Mouse (Mus musculus) CH12F3 (cell line): ENCODE results near the gene Cpsf4.
"Not testable (repeated sequence)": the region's sequence is repeated elsewhere in the genome, so short reads cannot be mapped to it uniquely, and the experiment has no call there.

Experiments
- in situ Hi-C: fragments of 300-500 bp; cut with MboI; formaldehyde crosslinking; loops from 2 replicates; pipeline ENCODE4 v1.14.3; 2020; ENCODE audit warnings: low sequenced_read_pairs

The Cpsf4 gene

DNA sequence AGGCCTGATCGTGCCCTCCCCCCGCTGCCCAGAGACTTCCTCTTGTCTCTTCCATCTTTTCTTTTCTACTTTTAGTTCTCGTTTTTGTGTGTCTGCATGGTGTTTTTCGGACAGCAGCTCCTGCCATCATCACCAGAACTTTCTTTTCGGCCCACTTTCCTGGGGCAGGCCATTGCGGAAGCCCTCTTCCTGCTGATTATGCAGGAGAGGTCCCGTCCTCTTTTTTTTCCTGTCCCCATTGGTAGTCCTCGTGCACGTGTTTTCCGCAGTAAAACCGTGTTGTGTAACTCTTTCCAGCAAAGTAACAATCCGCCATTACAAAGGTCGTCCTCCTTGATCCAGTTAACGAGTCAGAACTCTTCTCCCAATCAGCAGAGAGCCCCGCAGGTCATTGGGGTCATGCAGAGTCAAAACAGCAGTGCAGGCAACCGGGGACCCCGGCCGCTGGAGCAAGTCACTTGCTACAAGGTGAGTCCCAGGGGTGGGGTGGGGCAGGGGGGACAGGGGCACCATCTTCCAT is 11.5 kb downstream of the Cpsf4 start:
- in situ Hi-C loops = no loop called here

DNA sequence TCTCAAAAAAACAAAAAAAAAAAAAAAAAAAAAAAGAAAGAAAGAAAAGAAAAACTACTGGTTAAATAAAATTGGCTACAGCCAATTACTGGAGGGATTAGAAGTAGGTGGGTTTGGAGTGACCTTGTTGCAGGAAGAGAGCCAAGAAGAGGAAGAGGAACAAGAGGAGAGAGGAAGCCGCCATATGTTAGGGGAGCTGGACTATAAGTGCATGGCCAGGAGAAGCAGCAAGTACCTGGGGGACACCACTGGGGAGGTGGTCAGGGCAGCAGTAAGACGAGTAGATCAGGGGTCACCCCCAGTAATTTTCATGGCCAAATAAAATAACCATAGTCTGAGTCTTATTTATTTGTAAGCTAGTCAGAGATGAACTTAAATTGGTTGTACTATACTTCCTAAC is 18.2 kb downstream of the Cpsf4 start:
- in situ Hi-C loops = no loop called here

DNA sequence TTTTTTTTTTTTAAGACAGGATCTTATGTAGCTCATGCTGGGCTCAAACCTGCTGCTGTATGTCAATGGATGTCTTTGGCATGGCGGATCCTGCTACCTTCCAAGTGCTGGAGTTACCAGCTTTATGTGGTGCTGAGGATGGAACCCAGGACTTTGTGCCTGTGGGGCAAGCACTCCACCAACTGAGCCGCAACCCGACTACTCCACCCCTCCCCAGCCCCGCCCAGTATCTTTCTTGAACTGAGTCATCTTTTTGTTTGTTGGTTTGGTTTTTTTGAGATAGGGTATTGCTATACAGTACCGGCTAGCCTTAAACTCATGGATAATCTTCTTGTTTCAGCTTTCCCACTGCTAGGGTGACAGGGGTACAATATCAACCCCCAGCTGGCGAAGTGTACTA is 22.4 kb downstream of the Cpsf4 start:
- in situ Hi-C loops = no loop called here

DNA sequence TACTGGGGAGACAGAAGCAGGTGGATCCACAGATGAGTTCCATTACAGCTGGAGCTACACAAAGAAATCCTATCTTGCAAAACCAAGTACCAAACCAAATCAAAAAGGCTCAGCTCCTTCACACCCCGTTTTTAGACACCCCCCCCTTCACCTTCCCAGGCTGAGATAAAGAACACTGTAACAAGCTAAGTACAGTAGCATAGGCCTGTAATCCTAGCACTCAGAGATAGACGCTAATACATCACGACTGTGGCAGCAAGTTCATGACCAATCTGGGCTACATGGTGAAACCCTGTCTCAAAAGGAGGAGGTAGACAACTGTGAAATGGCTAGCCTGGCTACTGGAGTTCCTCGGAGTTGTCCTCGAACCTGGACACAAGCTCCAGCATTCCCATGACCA is 23.4 kb downstream of the Cpsf4 start:
- in situ Hi-C loops = no loop called here

DNA sequence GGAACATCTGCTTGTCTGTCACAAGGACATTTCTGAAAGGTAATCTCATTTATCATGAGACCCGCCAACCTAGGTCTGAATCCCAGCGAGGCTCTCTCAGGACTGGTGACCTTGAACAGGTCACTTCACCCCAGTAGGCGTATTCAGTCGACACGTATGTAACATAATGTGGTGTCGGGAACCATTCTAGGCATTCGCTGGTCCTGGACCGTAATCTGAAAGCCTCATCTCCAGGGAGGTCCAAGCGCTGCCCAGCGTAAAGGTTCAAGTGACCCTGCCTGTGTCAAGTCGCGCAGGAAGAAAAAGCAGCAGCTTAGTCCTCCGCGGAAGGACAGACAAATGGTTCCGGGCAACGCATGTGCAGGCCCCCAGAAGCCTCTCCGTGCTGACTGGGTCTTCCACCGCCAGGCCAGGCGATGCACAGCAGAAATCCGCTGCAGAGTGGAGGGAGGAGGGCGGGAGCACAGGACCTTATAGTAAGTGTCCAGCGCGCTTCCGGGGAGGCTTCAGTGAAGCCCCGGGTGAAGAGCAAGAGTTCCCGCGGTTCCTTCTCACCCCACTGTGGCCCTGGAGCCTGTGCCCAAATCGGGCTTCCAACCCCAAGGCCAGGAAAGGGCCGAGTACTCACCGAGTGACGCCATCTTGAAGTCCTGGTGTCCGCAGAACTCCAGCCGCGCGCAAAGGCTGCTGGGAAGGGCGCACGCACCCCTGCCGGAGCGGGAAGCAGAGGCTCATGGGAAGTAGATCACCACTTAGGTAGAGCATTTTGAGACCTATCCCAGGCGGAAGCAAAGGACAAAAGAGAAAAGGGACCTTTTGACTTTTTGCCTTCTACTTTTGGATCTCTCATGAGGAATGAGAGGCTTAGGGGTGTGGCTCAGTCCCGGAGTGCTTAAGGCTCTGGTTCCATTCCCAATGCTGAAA is 24.1 kb downstream of the Cpsf4 start:
- in situ Hi-C loops = no loop called here

DNA sequence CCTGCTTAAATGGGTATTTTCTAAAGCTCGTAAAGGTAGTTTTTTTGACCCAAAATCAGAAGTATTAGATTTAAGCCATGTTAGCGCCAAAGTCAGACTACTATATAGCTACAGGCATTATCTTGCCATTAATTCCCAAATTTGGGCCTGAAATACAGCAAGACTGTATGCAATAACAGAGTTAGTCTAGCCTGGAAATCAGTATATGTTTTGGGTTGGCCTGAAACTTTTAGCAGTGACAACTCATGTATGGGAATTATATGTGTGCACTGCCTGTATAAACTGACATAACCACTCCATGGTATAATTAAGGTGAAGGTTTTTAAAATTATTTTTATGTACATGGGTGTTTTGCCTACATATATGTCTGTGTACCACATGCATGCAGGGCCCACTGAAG is 24.9 kb downstream of the Cpsf4 start, which contains the start of gene Atp5j2:
Atp5j2 (minus strand) TSS at position 101 of the 400 bp plus-strand sequence.
- in situ Hi-C loops = no loop called here

DNA sequence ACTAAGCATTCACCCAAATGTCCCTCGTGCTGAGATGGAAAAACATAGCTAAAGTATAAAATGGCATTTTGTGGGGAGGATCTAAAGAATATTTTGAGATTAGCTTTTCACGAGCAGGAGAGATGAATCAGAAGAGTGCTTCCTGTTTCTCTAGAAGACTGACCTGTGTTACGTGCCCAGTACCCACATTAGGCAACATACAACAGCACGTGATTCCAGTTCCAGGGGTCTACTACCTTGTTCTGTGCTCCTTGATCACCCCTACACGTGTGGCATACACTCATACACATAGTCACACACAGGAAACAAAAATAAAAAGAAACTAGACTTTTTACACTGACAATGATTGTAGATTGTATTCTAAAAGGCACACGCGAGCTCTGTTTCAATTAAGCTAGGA is 33.4 kb downstream of the Cpsf4 start:
- in situ Hi-C loops = no loop called here

DNA sequence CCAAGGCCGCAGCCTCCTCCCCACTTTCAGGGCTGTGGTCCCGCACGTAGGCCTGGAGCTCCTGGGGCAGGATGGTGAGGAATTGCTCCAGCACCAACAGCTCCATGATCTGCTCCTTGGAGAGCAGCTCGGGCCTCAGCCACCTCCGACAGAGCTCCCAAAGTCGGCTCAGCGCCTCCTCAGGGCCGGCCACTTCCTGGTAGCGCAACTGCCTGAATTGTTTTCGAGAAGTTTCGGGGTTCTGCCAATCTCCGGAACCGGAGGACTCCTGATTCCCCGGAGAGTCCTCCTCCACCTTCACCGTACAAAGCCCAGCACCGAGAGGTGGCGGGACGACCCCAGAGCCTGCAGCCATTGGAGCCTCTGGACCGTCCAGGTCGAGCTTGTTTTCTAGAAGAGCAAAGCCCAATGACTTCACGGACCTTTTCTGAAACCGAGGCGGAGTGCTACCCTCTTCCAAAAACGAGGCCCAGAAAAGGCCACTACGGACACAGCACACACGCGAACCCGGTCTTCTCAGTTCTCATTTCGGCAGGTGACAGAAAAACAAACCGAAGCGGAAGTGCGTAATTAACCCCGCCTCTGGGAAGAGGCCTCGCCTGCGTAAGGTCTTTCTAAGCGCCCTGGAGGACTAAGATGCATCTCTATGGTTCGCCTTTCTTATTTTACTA is 34.4 kb downstream of the Cpsf4 start, which contains the start of gene Zkscan14:
Zkscan14 (minus strand) TSS at position 548 of the 671 bp plus-strand sequence.
- in situ Hi-C loops = no loop called here

DNA sequence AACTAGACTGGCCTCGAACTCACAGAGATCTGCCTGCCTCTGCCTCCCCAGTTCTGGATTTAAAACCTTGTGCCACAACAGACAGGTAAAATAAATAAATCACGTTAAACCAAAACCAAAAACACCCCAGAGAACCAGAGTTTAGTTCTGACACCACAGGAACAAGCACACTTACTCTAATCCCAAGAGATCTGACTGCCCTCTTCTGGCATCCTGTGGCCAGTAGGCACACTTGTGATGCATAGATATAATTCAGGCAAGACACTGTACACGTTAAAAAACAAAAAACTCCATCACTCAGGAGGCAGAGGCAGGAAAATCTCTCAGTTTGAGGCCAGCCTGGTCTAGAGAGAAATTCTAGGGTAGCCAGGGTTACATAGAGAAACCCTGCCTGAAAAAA is 35.4 kb downstream of the Cpsf4 start:
- in situ Hi-C loops = no loop called here

DNA sequence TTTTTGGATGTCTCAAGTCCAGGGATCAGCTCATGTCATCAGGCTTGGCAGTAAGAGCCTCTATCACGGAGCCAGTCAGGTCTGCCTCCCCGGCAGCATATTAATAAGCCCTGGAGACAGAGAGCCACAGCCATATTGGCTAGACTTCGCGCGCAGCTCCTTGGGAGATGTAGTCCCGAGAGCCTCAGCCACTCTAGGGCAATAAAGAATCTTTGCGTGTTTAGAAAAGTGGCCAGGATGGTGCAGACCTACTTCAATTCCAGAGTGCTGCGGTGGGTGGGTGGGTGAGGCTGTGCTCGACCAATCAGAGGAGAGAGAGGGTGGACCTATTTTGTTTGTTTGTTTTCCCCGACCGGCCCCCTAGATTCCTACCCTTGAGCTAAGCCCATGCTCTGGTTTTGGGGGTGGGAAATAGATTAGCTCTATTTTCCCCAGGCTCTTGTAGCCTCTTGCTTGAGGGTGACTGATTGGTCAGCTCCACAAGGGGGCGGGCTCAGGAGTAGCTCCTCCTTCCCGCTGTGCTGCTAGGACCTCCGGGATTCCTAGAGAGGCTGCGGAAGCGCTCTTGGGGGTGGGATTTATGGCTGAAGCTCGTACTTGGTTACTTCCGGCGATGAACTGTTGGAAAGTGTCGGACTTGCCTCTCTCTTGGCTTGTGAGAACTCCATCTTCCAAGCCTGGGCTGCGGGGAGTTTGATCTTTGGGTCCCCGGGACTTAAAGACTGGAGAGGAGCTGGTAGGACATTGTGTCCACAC is 37.1 kb downstream of the Cpsf4 start, which contains the start of gene Zkscan5:
Zkscan5 (plus strand) TSS at position 627 of the 756 bp plus-strand sequence.
- in situ Hi-C loops = no loop called here

DNA sequence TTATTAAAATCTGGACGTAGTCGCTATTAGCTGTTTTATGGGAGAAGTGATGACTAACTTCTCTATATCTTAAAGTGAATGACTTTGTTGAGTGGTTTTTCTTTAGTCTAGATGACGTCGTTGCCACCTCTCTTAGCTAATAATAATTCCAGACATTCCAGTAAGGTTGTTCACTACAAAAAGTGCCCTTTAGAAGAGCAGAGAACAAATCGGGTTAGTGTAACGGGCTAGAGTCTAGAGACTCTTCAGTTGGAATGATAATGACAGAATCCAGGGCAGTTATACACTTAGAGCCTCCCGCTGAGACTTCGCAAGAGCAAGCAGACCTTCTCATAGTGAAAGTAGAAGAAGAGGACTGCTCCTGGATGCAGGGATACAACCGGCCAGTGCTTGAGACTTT is 38.0 kb downstream of the Cpsf4 start:
- in situ Hi-C loops = no loop called here

DNA sequence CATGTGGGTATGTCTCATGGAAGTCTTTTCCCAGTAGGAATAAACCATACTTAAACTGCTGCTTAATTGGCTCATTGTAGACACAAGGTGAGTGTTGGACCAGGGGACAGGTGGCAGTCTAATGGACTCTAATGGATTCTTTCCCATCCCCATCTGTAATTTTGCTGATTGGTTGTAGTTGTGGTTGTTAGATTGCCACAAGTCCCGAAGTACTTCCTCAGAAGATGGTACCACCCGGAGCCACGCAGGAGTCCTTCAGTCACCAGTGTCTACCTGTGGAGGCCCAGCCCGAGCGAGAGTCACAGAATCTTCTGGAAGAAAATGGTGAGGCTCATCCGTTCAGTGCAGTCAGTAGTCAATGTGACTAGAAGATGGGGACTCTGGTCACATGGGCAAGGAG is 40.4 kb downstream of the Cpsf4 start:
- in situ Hi-C loops = no loop called here

DNA sequence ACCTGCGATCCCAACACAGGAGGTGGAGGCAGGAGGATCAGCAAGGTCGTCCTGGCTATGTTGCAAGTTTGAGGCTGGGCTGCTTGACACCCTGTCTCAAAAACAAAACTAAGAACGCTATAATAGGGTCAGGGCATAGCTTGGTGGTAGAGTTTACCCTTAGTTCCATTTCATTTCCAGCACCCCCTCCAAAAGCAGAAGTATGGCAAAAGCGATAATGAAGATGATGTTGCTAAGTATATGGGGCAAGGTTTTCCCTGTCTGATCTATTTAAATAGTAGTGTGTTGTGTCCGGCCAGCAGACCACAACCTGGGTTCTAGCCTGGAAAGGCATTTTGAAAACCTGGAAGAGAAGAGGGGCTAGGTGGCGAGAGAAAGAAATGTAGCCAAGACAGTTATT is 40.9 kb downstream of the Cpsf4 start:
- in situ Hi-C loops = no loop called here

DNA sequence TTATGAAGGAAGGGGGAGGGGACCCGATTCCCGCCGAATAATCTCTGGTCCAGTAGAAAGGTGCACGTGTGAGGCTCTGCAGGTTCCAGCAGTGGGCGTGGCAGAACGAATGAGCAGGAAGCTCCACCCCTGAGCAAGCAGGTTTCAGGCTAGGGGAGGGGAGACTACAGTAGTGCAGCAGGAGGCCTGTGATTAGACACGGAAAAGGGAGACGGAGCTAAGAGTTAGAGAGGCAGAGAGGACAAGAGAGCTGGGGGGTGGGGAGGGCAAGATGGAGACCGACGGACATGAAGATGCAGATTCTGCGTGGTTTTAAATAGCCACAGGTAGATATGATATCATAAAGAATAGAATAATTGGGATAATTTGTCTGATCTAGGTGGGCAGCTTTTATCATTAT is 41.4 kb downstream of the Cpsf4 start:
- in situ Hi-C loops = not testable (repeated sequence)

DNA sequence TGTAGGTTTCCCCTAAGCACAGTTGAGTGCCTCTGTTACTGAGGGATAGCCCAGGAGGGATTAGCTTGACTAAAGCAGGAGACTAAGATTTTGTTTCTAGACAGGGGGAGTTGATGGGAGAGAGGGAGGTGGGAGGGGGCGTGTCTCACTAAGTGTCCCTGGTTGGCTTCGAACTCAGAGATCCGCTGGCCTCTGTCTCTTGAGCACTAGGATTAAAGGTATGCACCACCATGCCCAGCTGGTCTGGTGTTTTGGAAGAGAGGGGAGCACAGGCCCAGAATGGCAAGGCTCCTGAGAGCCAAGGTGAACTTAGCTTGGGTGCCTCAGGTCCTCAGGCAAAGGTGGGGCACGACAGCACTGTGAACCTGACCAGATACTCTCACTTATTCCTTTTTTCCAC is 44.3 kb downstream of the Cpsf4 start:
- in situ Hi-C loops = no loop called here

DNA sequence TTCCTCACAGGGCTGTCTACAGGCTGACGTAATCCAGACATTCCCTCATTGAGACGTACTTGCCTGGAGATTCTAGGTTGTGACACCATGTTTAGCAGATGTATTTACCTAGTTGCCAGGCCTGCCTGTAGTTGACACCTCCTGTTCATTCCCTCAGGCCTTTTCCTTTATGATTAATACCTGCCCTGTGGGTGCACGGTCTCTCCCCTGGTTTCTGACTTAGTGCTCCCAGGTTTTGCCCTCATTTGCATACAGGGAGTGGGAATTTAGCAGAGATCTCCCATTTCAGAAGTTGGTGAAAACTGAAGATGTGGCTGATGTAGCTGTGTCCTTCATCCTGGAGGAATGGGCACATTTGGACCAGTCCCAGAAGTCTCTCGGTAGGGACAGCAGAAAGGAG is 45.2 kb downstream of the Cpsf4 start:
- in situ Hi-C loops = no loop called here

DNA sequence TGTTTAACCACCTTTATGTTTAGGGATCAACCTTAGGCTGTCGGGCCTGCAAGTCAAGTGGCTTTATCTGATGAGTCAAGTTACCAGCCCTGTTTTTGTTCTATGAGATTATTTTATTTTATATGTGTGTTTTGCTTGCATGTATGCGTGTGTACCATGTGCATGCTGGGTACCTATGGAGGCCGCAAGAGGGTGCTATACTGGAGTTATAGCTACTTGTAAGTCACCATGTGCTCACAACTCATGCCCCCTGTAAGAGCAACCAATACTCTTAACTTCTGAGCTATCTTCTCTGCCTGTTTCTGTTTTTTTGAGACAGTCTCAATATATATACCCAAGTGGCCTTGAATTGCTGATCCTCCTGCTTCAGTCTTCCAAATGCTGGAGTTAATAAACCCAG is 46.5 kb downstream of the Cpsf4 start:
- in situ Hi-C loops = no loop called here

DNA sequence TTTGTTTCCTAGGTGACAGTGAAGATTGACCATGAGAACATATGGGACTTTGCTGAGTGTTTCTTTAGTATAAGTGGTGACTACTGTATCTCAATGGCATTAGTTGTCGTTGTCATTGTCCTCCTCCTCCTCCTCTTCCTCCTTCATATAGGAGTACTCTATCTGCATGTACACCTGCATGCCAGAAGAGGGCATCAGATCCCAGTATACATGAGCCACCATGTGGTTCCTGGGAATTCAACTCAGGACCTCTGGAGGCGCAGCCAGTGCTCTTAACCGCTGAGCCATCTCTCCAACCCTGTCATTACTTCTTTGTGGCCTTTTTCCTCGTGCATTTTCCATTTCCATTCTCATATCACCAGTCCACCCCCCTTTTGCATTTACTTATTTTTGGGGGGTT is 47.7 kb downstream of the Cpsf4 start:
- in situ Hi-C loops = no loop called here

DNA sequence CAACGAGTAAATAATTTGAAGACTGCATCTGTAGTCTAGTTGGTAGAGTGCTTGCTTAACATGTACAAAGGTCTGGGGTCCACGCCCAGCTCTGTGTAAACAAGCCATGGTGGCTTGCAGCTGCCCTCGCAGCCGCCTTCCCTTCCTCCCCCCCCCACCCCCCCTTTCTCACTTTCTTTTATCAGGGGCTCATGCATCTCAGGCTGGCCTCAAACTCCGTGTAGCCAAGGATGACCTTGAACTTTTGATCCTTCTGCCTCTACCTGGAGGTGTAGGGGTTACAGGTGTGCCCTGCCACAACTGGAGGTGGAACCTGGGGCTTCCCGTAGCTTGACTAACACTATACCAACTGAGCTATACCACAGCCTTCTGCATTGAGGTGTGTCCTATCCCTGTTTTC is 50.7 kb downstream of the Cpsf4 start:
- in situ Hi-C loops = no loop called here

DNA sequence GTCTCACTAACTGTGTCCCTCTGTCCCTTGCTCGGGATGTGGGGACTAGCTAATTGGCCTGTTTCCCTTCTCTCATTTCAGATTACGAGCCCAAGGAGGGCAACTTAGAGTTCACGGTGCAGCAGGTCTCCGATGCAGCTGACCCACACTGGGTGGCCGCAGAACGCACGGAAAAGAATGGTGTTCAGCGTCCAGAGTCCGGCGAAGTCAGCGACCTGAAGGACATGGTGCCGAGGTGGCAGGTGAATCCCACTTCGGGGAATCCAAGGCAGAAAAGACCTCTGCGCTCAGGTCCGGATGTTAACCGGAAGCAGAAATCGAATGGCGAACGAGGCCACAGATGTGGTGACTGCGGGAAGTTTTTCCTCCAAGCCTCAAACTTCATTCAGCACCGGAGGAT is 51.2 kb downstream of the Cpsf4 start:
- in situ Hi-C loops = no loop called here

DNA sequence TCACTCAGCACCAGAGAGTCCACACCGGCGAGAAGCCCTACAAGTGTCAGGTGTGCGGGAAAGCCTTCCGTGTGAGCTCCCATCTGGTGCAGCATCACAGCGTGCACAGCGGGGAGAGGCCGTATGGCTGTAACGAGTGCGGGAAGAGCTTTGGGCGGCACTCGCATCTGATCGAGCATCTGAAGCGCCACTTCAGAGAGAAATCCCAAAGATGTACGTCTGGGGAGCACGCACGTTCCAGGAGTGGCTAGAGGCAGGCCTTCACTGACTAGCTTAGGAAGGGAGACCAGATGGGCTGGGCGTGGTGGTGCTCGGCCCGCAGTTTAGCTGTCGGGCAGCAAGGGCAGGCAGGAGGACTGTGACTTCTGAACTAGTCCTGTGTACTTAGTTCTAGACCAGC is 51.7 kb downstream of the Cpsf4 start:
- in situ Hi-C loops = no loop called here
